Mouse (Mus musculus): Measurements from ENCODE around the gene Flt3.

The Flt3 gene

DNA sequence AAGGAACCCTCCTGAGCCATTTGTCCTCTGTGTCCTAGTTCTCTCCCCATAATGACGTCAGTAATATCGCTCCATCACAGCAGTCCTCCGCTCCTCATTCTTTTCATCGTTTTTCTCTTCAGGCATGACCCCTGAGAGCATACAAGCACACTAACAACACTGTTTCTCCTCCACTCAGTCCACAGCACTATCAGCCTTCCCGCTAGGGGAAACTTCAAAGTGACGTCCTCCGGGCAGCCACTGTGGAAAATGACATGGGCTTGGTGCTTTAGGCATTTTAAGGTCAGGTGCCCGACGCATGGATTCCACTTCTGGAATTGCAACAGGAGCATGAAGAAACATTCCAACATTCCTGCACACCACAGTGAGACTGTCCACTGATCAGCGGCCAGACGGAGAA lies 735 bp upstream of the Flt3 start:
- H3K27me3 ChIP-seq (ENCODE audit: insufficient read depth, low read length): peaks cover 47% of the 10 kb centered on the region
- H3K9me3 ChIP-seq (ENCODE audit: low read length): no peaks in the 10 kb centered on the region
- H3K36me3 ChIP-seq (ENCODE audit: insufficient read depth, low read length): no peaks in the 10 kb centered on the region
- no peak for TF ChIP-seq NANOG (IDR thresholded peaks at IDR 0.05; ENCODE audit: borderline replicate concordance, low read length)
- TF ChIP-seq CTCF (conservative IDR thresholded peaks at IDR 0.05; ENCODE audit: low read length): no peak
- no peak for TF ChIP-seq POU5F1 (IDR thresholded peaks at IDR 0.05; ENCODE audit: borderline replicate concordance, low read length)
- H3K4me1 ChIP-seq (replicated peaks; ENCODE audit: low read depth, low read length): peaks cover 9% of the 10 kb centered on the region
- H3K4me3 ChIP-seq (replicated peaks; ENCODE audit: low read length): no peak overlapping the region

DNA sequence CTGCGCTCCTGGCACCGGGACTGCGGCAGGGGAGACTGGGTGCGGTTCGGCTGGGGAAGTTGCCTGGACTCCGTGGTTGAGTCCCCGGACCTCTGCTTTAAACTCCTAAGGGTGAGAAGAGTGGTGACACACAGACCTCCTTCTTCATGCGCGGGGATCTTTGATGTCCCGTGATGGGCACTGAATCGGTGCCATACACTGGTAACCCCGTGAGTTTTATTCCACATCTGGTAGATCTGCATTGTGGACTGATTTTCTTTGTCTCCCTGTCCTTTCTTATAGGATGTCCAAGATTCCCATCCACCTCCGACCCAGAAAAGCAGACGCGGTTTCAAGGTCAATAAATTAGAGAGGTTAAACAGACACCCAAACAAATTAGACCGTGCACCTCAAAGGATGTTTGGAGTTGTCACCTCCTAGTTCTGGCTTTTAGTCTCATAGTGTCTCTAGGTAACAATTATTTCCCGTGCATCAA lies 253 bp upstream of the Flt3 start:
- TF ChIP-seq POU5F1 (IDR thresholded peaks at IDR 0.05; ENCODE audit: borderline replicate concordance, low read length): no peak
- Histone ChIP-seq H3K27me3 (ENCODE audit: insufficient read depth, low read length) (peaks cover 47% of the 10 kb centered on the region), H3K36me3 (ENCODE audit: insufficient read depth, low read length) (no peaks in the 10 kb centered on the region)

DNA sequence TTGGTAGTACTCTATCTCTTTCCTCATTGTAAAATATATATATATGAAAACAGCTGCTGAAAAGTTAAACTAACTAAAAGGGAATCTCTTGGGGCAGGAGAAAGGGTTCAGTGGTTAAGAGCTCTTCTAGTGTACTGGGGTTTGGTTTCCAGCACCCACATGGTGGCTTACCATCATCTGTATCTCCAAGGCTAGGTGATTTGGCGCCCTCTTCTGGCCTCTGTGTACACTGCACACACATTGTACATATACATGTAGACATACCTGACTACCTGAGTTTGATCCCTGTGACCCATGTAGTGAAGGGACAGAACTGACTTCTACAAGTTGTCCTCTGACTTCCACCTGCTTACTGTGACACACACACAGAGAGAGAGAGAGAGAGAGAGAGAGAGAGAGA lies 5.2 kb downstream of the Flt3 start:
- Histone ChIP-seq H3K4me1 (replicated peaks; ENCODE audit: low read depth, low read length) (no peaks in the 10 kb centered on the region; the same call in 1 of the 2 replicates), H3K9me3 (ENCODE audit: low read length) (peaks cover 5% of the 10 kb centered on the region), H3K4me3 (replicated peaks; ENCODE audit: low read length) (no peak overlapping the region), H3K36me3 (ENCODE audit: insufficient read depth, low read length) (no peaks in the 10 kb centered on the region), H3K27me3 (ENCODE audit: insufficient read depth, low read length) (peaks cover 39% of the 10 kb centered on the region)
- TF ChIP-seq CTCF (conservative IDR thresholded peaks at IDR 0.05; ENCODE audit: low read length): peak; percentile 50
- no peak for TF ChIP-seq POU5F1 (IDR thresholded peaks at IDR 0.05; ENCODE audit: borderline replicate concordance, low read length)

More for the DNA sequence above, 253 bp upstream of the Flt3 start:
- Histone ChIP-seq H3K4me3 (replicated peaks; ENCODE audit: low read length) (peak overlapping the region; percentile 79), H3K4me1 (replicated peaks; ENCODE audit: low read depth, low read length) (peaks cover 9% of the 10 kb centered on the region), H3K9me3 (ENCODE audit: low read length) (no peaks in the 10 kb centered on the region)

DNA sequence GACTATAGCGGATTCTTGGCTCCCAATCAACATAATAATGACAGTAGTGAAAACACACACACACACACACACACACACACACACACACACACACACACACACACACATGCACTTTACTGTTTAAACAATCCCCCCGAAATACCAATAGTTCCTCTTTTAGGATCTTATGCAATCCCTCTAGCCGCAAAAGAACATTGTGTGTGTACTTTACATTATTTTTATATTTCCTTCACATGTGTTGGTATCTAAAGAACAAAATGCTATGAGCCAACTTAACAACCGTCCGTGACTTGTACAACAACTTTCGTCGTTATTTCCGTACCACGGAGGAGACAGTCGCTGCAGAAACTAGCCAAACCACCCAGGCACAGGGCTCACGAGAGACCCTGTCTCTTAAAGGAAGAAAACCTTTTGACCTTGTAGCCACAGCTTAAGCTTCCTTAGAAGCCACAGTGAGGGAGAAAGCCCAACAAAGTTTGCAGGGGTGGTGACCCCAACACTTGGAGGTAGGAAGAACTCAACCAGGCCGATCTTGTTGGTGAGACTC lies 7.5 kb downstream of the Flt3 start:
- TF ChIP-seq POU5F1 (IDR thresholded peaks at IDR 0.05; ENCODE audit: borderline replicate concordance, low read length) (no peak), CTCF (conservative IDR thresholded peaks at IDR 0.05; ENCODE audit: low read length) (no peak), NANOG (IDR thresholded peaks at IDR 0.05; ENCODE audit: borderline replicate concordance, low read length) (no peak)
- no peak overlapping the region for H3K4me3 ChIP-seq (replicated peaks; ENCODE audit: low read length)
- H3K9me3 ChIP-seq (ENCODE audit: low read length): peaks cover 5% of the 10 kb centered on the region
- no peaks in the 10 kb centered on the region for H3K4me1 ChIP-seq (replicated peaks; ENCODE audit: low read depth, low read length)
- H3K36me3 ChIP-seq (ENCODE audit: insufficient read depth, low read length): no peaks in the 10 kb centered on the region
- peaks cover 33% of the 10 kb centered on the region for H3K27me3 ChIP-seq (ENCODE audit: insufficient read depth, low read length)

DNA sequence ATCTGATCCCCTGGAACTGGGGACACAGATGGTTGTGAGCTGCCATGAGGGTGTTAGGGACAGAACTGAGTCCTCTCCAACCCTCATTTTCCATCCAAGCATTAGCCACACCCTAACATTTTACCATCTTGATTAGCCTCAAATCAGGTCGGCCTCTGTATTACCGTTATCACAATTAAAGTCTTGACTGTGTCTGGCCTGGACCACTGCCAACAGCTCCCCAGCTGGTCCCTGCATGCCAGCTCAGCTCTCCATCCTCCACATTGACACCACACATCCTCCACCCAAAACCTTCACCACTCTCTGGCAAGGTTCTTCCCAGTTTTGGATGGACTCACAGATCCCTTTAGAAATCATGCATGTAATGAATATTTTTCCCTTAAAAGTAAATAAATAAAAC lies 9.5 kb downstream of the Flt3 start:
- TF ChIP-seq NANOG (IDR thresholded peaks at IDR 0.05; ENCODE audit: borderline replicate concordance, low read length) (no peak), CTCF (conservative IDR thresholded peaks at IDR 0.05; ENCODE audit: low read length) (no peak), POU5F1 (IDR thresholded peaks at IDR 0.05; ENCODE audit: borderline replicate concordance, low read length) (no peak)
- Histone ChIP-seq H3K27me3 (ENCODE audit: insufficient read depth, low read length) (peaks cover 34% of the 10 kb centered on the region), H3K4me3 (replicated peaks; ENCODE audit: low read length) (no peak overlapping the region), H3K36me3 (ENCODE audit: insufficient read depth, low read length) (no peaks in the 10 kb centered on the region), H3K4me1 (replicated peaks; ENCODE audit: low read depth, low read length) (no peaks in the 10 kb centered on the region), H3K9me3 (ENCODE audit: low read length) (peaks cover 5% of the 10 kb centered on the region)

DNA sequence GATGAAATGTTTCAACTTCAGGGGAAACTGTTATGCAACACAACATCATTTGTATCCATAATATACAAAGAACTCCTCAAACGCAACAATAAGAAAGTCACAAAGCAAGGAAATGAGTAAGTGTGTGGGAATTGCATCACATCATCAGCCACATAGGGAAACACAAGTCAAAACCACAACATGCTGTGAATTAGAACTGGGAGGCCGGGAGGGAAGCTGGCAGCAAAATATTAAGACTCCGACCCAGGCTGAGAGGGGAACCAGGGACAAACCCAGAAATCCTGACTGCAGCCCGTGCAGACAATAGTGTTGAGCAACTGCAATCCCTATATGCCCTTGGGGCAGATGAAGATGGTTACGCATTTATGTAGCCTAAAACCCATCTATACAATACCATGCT lies 11.2 kb downstream of the Flt3 start:
- TF ChIP-seq CTCF (conservative IDR thresholded peaks at IDR 0.05; ENCODE audit: low read length) (no peak), NANOG (IDR thresholded peaks at IDR 0.05; ENCODE audit: borderline replicate concordance, low read length) (no peak), POU5F1 (IDR thresholded peaks at IDR 0.05; ENCODE audit: borderline replicate concordance, low read length) (no peak)
- H3K27me3 ChIP-seq (ENCODE audit: insufficient read depth, low read length): peaks cover 34% of the 10 kb centered on the region
- no peaks in the 10 kb centered on the region for H3K36me3 ChIP-seq (ENCODE audit: insufficient read depth, low read length)
- no peaks in the 10 kb centered on the region for H3K4me1 ChIP-seq (replicated peaks; ENCODE audit: low read depth, low read length)
- H3K9me3 ChIP-seq (ENCODE audit: low read length): no peaks in the 10 kb centered on the region
- no peak overlapping the region for H3K4me3 ChIP-seq (replicated peaks; ENCODE audit: low read length)

DNA sequence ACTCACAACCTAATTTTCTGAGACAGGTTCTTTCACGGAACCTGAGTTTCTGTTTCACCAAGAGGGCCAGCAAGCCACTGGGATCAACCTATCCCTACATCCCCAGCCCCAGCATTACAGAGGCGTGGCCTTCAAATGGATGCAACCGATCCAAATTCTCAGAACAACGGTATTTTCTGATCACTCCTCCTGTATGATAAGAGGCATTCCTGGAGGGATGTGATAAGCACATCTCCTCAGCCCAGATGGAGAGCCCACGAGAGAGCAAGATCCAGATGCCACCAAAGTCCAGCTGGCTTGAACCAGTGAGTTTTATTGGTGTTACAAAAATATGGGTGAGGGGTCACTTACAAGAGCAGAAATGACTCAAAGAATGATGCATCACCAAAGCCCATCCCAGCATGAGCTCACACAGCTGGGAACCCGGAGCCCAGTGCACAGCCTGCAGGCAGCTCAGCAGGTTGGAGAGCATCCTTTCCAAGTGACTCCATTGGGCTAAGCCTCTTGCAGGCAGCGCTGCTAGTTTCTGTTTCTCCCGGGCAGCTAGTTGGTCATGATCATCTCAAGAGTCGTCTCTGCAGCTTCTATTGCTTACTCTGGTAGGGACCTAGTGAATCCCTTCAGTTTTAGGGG lies 11.8 kb downstream of the Flt3 start:
- peaks cover 34% of the 10 kb centered on the region for H3K27me3 ChIP-seq (ENCODE audit: insufficient read depth, low read length)
- H3K9me3 ChIP-seq (ENCODE audit: low read length): no peaks in the 10 kb centered on the region
- no peak overlapping the region for H3K4me3 ChIP-seq (replicated peaks; ENCODE audit: low read length)
- H3K36me3 ChIP-seq (ENCODE audit: insufficient read depth, low read length): no peaks in the 10 kb centered on the region
- no peaks in the 10 kb centered on the region for H3K4me1 ChIP-seq (replicated peaks; ENCODE audit: low read depth, low read length)
- TF ChIP-seq CTCF (conservative IDR thresholded peaks at IDR 0.05; ENCODE audit: low read length) (no peak), NANOG (IDR thresholded peaks at IDR 0.05; ENCODE audit: borderline replicate concordance, low read length) (no peak), POU5F1 (IDR thresholded peaks at IDR 0.05; ENCODE audit: borderline replicate concordance, low read length) (no peak)

DNA sequence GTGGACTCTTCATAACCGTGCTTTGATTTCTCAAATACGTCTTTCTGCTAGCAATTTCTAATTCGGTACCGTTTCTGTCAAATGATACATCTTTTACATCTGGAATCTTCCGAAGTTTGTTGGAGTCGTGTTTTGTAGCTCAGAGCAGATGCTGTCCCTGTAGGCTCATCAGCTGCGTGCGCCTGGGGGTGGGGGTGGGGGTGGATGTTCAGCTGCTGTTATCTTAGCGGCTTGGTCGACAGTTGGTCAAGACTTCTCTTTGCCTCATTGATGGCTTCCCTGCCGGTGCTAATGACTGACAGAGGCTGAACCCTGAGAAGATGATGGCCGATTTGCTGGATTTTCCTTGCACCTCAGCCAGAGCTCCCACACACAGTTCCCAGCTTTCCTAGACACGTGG lies 13.4 kb downstream of the Flt3 start:
- peaks cover 31% of the 10 kb centered on the region for H3K27me3 ChIP-seq (ENCODE audit: insufficient read depth, low read length)
- H3K4me1 ChIP-seq (replicated peaks; ENCODE audit: low read depth, low read length): no peaks in the 10 kb centered on the region

DNA sequence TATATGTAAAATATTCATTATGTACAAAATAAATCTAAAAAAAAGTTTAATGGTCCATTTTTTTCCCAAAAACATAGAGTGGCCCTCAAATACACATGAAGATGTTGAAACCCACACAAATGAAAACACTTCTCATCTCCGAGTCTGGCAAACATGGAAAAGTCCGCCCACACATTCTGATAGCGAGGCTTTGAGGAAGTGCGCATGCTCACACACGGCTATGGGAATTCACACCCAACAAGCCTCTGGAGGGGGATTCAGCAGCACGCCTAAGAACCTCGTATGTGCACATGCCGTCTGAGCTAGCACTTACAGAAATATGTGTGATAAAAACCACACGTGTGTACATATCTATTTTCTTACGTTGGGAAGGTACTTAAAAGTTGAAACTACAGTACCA lies 18.9 kb downstream of the Flt3 start:
- no peak overlapping the region for H3K4me3 ChIP-seq (replicated peaks; ENCODE audit: low read length)
- H3K9me3 ChIP-seq (ENCODE audit: low read length): no peaks in the 10 kb centered on the region
- no peaks in the 10 kb centered on the region for H3K36me3 ChIP-seq (ENCODE audit: insufficient read depth, low read length)
- TF ChIP-seq POU5F1 (IDR thresholded peaks at IDR 0.05; ENCODE audit: borderline replicate concordance, low read length): no peak
- TF ChIP-seq NANOG (IDR thresholded peaks at IDR 0.05; ENCODE audit: borderline replicate concordance, low read length): no peak
- no peak for TF ChIP-seq CTCF (conservative IDR thresholded peaks at IDR 0.05; ENCODE audit: low read length)
- peaks cover 5% of the 10 kb centered on the region for H3K4me1 ChIP-seq (replicated peaks; ENCODE audit: low read depth, low read length)
- peaks cover 17% of the 10 kb centered on the region for H3K27me3 ChIP-seq (ENCODE audit: insufficient read depth, low read length)

More for the DNA sequence above, 13.4 kb downstream of the Flt3 start:
- no peak for TF ChIP-seq CTCF (conservative IDR thresholded peaks at IDR 0.05; ENCODE audit: low read length)
- no peak for TF ChIP-seq POU5F1 (IDR thresholded peaks at IDR 0.05; ENCODE audit: borderline replicate concordance, low read length)
- no peak for TF ChIP-seq NANOG (IDR thresholded peaks at IDR 0.05; ENCODE audit: borderline replicate concordance, low read length)
- H3K9me3 ChIP-seq (ENCODE audit: low read length): no peaks in the 10 kb centered on the region
- no peak overlapping the region for H3K4me3 ChIP-seq (replicated peaks; ENCODE audit: low read length)
- no peaks in the 10 kb centered on the region for H3K36me3 ChIP-seq (ENCODE audit: insufficient read depth, low read length)

All from E14TG2a.4 (cell line).